Mouse (Mus musculus) embryonic facial prominence, embryonic 12.5 days (tissue): Measurements from ENCODE around the gene Tspan15. TPM values are rescaled to one million over a fixed set of nuclear protein-coding genes. Genes with fewer than 3 reads are reported as not detected.
A peak's percentile ranks its signal among the peaks of the same experiment; 100 is the strongest.

Source experiments
- ATAC-seq: fragments of 200-750 bp; cut with Nextera tagmentation; 2 replicates; pipeline ENCODE4 v1.8.0; 2017; ENCODE audit not compliant: insufficient number of reproducible peaks, insufficient read depth, low FRiP score, low TSS enrichment
- H3K27ac ChIP-seq: fragments of 300-500 bp; sonication (generic); 2 replicates; pipeline ENCODE4 v1.5.1; 2016; ENCODE audit warnings: mild to moderate bottlenecking
- H3K27me3 ChIP-seq: fragments of 300-500 bp; sonication (generic); 2 replicates; pipeline ENCODE4 v1.6.1; 2016; ENCODE audit warnings: mild to moderate bottlenecking, moderate library complexity
- H3K36me3 ChIP-seq: fragments of 300-500 bp; sonication (generic); 2 replicates; pipeline ENCODE4 v1.6.1; 2016; ENCODE audit warnings: mild to moderate bottlenecking
- H3K4me1 ChIP-seq: fragments of 300-500 bp; sonication (generic); 2 replicates; pipeline ENCODE4 v1.6.1; 2016
- H3K4me2 ChIP-seq: fragments of 300-500 bp; sonication (generic); replicated peaks from 2 replicates; pipeline ENCODE4 v1.6.1; 2016; ENCODE audit warnings: mild to moderate bottlenecking, moderate library complexity
- H3K4me3 ChIP-seq: fragments of 300-500 bp; sonication (generic); 2 replicates; pipeline ENCODE4 v1.5.1; 2016; ENCODE audit warnings: mild to moderate bottlenecking
- H3K9ac ChIP-seq: fragments of 300-500 bp; sonication (generic); 2 replicates; pipeline ENCODE4 v1.6.1; 2016; ENCODE audit warnings: mild to moderate bottlenecking, moderate library complexity
- H3K9me3 ChIP-seq: fragments of 300-500 bp; sonication (generic); 2 replicates; pipeline ENCODE4 v1.6.1; 2016; ENCODE audit warnings: mild to moderate bottlenecking, moderate library complexity
- WGBS: fragments of 180-500 bp; shearing (Covaris S2); methylation state at CpG from one replicate; pipeline ENCODE4 v1.1.7; 2016; 5-methylcytosine and 5-hydroxymethylcytosine counted together
- polyA plus RNA-seq: library from polyadenylated mRNA; unstranded; fragments of >200 nt; fragmentation: Nextera tagmentation; extraction: Ambion mirVana; gene quantifications from 2 replicates; pipeline ENCODE4 v1.2.1, GENCODE M21; 2016

The Tspan15 gene
- polyA plus RNA-seq, 1 experiment from 2014 or later: 19.5 TPM

DNA sequence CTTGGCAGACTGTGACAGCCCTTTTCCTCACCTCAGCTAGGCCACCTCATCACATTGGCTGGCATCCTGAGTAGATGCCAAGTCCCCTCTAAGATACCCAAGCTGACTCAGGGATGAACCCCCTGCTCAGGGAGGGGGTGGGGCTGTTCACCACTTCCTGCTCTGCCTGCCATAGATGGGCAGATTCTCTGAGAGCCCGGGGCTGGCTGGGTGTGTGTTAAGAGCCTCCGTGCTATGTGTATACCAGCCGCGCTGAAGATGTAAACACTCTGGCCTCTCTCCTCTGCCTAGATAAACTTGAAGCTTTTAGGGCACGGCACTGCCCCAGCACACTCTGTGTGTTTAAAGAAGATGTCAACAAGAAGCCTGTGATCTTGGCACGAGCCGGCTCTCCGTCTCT, 16.8 kb upstream of the Tspan15 start:
- no peaks in the 10 kb centered on the region for H3K27me3 ChIP-seq
- no peak overlapping the region for H3K9ac ChIP-seq
- ATAC-seq: no peak
- H3K4me1 ChIP-seq: 0 out of 2 replicates have a peak, but pooled peaks cover 5% of the 10 kb centered on the region
- no peaks in the 10 kb centered on the region for H3K36me3 ChIP-seq
- no peak overlapping the region for H3K27ac ChIP-seq
- no peak overlapping the region for H3K4me3 ChIP-seq
- H3K4me2 ChIP-seq: no peak overlapping the region
- no peaks in the 10 kb centered on the region for H3K9me3 ChIP-seq
- WGBS: 54% methylated on average over 8 of the region's 8 CpGs

DNA sequence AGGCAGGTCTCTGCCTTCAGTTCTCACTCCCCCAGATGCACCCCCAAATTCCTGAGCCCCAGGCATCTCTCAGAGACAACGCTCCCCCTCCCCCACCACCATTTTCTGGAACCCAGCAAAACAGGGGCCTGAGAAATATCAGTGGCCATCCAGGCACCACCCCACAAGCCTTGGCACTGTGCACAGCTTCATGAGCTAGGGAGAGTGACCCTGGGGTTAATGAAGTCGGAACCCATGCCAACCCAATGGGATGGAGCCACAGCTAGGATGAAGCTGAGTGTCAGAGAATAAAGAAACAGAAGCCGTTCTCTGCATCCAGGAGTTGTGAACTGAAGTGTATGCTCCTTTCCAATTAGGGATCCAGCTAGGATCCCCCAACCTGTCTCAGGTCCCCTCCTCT, 16.1 kb upstream of the Tspan15 start:
- no peak overlapping the region for H3K4me2 ChIP-seq
- 68% methylated on average over 3 of the region's 3 CpGs for WGBS
- H3K9ac ChIP-seq: no peak overlapping the region
- H3K36me3 ChIP-seq: no peaks in the 10 kb centered on the region
- H3K9me3 ChIP-seq: no peaks in the 10 kb centered on the region
- no peaks in the 10 kb centered on the region for H3K27me3 ChIP-seq
- no peak overlapping the region for H3K4me3 ChIP-seq
- no peak for ATAC-seq
- H3K27ac ChIP-seq: no peak overlapping the region
- H3K4me1 ChIP-seq: 0 out of 2 replicates have a peak, but pooled peaks cover 5% of the 10 kb centered on the region

GRCm38 (mm10) chr10:62244067-62244466, 13.0 kb upstream of the Tspan15 start:
- Histone ChIP-seq H3K9me3 (no peaks in the 10 kb centered on the region), H3K4me2 (no peak overlapping the region), H3K36me3 (no peaks in the 10 kb centered on the region), H3K27ac (no peak overlapping the region), H3K27me3 (no peaks in the 10 kb centered on the region), H3K9ac (no peak overlapping the region), H3K4me3 (no peak overlapping the region), H3K4me1 (0 out of 2 replicates have a peak, but pooled peaks cover 5% of the 10 kb centered on the region)
- ATAC-seq: no peak
- WGBS: 87% methylated on average over 9 of the region's 9 CpGs

GRCm38 (mm10) chr10:62242896-62243295, 11.8 kb upstream of the Tspan15 start:
- H3K4me2 ChIP-seq: no peak overlapping the region
- H3K4me3 ChIP-seq: no peak overlapping the region
- no peak overlapping the region for H3K27ac ChIP-seq
- H3K9me3 ChIP-seq: no peaks in the 10 kb centered on the region
- WGBS: 52% methylated on average over 13 of the region's 13 CpGs
- H3K9ac ChIP-seq: no peak overlapping the region
- H3K27me3 ChIP-seq: no peaks in the 10 kb centered on the region
- H3K4me1 ChIP-seq: 0 out of 2 replicates have a peak, but pooled peaks cover 3% of the 10 kb centered on the region
- ATAC-seq: no peak
- no peaks in the 10 kb centered on the region for H3K36me3 ChIP-seq

DNA sequence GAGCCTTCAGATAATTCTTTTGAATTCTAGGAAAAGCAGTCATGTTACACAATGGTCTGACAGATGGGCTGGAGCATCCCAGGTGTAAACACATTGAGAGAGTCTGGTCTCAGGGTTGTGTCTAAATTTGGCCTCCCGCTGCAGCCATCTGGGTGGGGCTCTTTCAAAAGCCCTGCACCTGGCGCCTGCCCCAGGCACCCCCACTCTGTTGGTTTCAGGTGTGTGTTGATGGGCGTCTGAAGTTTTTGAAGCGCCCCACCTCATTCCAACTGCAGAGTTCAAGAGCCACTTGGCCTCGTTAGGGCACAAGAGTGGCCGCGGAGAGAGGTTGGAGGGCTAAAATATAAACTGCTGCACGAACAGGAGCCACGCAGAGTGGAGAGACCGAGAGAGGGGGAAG, 11.3 kb upstream of the Tspan15 start:
- Histone ChIP-seq H3K27ac (no peak overlapping the region), H3K4me3 (no peak overlapping the region), H3K9ac (no peak overlapping the region), H3K4me1 (no peaks in the 10 kb centered on the region), H3K27me3 (no peaks in the 10 kb centered on the region), H3K4me2 (no peak overlapping the region), H3K9me3 (no peaks in the 10 kb centered on the region), H3K36me3 (no peaks in the 10 kb centered on the region)
- ATAC-seq: no peak
- WGBS: 81% methylated on average over 10 of the region's 10 CpGs

- no peak overlapping the region for H3K9ac ChIP-seq
- no peak overlapping the region for H3K4me2 ChIP-seq
- no peak for ATAC-seq
- no peaks in the 10 kb centered on the region for H3K9me3 ChIP-seq
- 31% methylated on average over 6 of the region's 6 CpGs for WGBS
- H3K27ac ChIP-seq: no peak overlapping the region
- no peaks in the 10 kb centered on the region for H3K36me3 ChIP-seq
- no peaks in the 10 kb centered on the region for H3K4me1 ChIP-seq
- H3K4me3 ChIP-seq: no peak overlapping the region
- no peaks in the 10 kb centered on the region for H3K27me3 ChIP-seq
Observed at GRCm38 (mm10) chr10:62239270-62239669, 8.2 kb upstream of the Tspan15 start.

DNA sequence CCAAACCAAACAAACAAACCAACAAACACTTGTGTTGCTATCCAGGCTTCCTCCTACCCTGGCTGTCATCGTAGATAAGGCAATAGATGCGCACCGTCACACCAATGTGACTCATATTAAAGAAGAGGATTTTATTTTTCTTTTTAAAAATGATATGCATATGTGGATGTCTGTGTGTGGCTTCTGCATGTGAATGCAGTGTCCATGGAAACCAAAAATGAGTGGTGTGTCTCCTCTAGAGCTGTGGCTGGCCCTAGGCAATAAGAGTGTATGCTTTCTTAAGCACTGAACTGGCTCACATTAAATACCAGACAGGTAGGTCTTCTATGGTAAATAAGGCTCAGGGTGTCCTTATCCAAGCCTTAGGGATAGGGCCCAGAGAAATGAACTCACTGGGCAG, 7.6 kb upstream of the Tspan15 start:
- Histone ChIP-seq H3K36me3 (no peaks in the 10 kb centered on the region), H3K9ac (no peak overlapping the region), H3K4me3 (no peak overlapping the region), H3K4me2 (no peak overlapping the region), H3K27ac (no peak overlapping the region), H3K27me3 (no peaks in the 10 kb centered on the region), H3K4me1 (no peaks in the 10 kb centered on the region), H3K9me3 (no peaks in the 10 kb centered on the region)
- ATAC-seq: no peak
- 90% methylated on average over 3 of the region's 3 CpGs for WGBS

GRCm38 (mm10) chr10:62237205-62237604, 6.2 kb upstream of the Tspan15 start:
- no peak for ATAC-seq
- H3K27ac ChIP-seq: no peak overlapping the region
- H3K4me3 ChIP-seq: no peak overlapping the region
- H3K4me2 ChIP-seq: no peak overlapping the region
- no peak overlapping the region for H3K9ac ChIP-seq
- no peaks in the 10 kb centered on the region for H3K4me1 ChIP-seq
- no peaks in the 10 kb centered on the region for H3K27me3 ChIP-seq
- H3K36me3 ChIP-seq: no peaks in the 10 kb centered on the region
- H3K9me3 ChIP-seq: no peaks in the 10 kb centered on the region
- WGBS: 77% methylated on average over 10 of the region's 10 CpGs

DNA sequence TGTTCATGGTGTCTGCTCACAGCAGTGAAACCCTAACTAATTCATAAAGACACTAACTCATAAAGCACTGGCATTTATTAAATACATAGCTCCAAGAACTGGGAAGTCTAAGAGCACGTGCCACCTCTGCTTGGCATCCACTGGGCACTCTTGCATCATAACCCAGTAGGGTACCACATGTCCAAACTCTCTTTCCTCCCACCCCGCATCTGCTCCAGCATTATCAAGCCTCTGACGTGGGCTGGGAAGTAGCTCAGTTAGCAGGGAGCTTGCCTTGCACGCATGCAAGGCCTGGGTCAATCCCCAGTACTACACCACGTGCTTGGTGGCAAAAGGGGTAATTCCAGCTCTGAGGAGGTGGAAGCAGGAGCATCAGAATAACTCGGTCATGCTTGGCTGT, 5.1 kb upstream of the Tspan15 start:
- 82% methylated on average over 6 of the region's 6 CpGs for WGBS
- Histone ChIP-seq H3K4me2 (no peak overlapping the region), H3K4me1 (peaks cover 5% of the 10 kb centered on the region), H3K9ac (no peak overlapping the region), H3K4me3 (no peak overlapping the region), H3K36me3 (no peaks in the 10 kb centered on the region), H3K27ac (no peak overlapping the region), H3K9me3 (no peaks in the 10 kb centered on the region), H3K27me3 (no peaks in the 10 kb centered on the region)
- no peak for ATAC-seq

DNA sequence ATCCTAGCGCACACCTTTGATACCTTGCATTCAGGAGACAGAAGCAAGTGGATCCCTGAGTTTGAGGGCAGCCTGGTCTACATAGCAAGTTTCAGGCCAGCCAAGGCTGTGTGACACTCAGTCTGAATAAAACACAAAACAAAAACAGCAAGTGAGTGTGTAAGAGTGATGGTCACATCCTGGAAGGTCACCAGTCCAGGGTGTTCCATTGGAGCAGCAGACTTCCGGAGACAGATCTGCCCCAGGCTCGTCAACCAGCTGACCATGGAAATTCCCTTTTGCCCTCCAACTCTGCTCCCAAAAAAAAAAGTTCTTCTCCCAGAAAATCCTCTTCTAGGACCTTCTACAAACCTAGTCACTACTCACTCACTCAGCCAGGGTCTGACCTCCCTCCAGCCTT, 760 bp upstream of the Tspan15 start:
- ATAC-seq: no peak
- peaks cover 8% of the 10 kb centered on the region for H3K4me1 ChIP-seq
- H3K36me3 ChIP-seq: no peaks in the 10 kb centered on the region
- no peak overlapping the region for H3K27ac ChIP-seq
- H3K4me2 ChIP-seq: peak overlapping the region; percentile 93
- no peaks in the 10 kb centered on the region for H3K9me3 ChIP-seq
- no peak overlapping the region for H3K9ac ChIP-seq
- 0 out of 2 replicates have a peak, but pooled peaks cover 11% of the 10 kb centered on the region for H3K27me3 ChIP-seq
- 68% methylated on average over 3 of the region's 3 CpGs for WGBS
- no peak overlapping the region for H3K4me3 ChIP-seq

DNA sequence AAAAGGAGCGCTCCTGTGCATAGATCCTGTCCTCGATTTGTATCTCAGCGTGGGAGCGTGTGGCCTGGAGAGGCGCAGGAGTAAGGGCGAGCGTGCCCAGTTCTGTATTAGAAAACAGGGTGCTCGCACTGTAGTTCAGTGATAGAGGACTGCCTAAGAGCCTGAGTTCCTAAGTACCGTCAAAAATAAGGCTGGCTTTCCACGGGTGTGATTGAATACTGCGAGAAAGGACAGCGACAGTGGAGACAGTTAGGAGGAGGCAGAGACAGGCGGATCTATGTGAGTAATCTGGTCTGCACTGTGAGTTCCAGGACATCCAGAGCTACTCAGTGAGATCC, 313 bp upstream of the Tspan15 start:
- Histone ChIP-seq H3K27ac (no peak overlapping the region), H3K4me1 (peaks cover 8% of the 10 kb centered on the region), H3K36me3 (no peaks in the 10 kb centered on the region), H3K9ac (peak overlapping the region; percentile 55; the same call in 1 of the 2 replicates), H3K9me3 (no peaks in the 10 kb centered on the region), H3K4me2 (peak overlapping the region; percentile 93), H3K27me3 (0 out of 2 replicates have a peak, but pooled peaks cover 11% of the 10 kb centered on the region), H3K4me3 (peak overlapping the region; percentile 56)
- WGBS: 4% methylated on average over 13 of the region's 13 CpGs
- ATAC-seq: no peak

GRCm38 (mm10) chr10:62228126-62228525, 2.9 kb downstream of the Tspan15 start:
- Histone ChIP-seq H3K4me1 (peaks cover 15% of the 10 kb centered on the region), H3K9ac (no peak overlapping the region), H3K4me2 (no peak overlapping the region), H3K27ac (no peak overlapping the region), H3K27me3 (0 out of 2 replicates have a peak, but pooled peaks cover 11% of the 10 kb centered on the region), H3K36me3 (no peaks in the 10 kb centered on the region), H3K9me3 (no peaks in the 10 kb centered on the region), H3K4me3 (no peak overlapping the region)
- WGBS: 33% methylated on average over 6 of the region's 6 CpGs
- ATAC-seq: no peak

DNA sequence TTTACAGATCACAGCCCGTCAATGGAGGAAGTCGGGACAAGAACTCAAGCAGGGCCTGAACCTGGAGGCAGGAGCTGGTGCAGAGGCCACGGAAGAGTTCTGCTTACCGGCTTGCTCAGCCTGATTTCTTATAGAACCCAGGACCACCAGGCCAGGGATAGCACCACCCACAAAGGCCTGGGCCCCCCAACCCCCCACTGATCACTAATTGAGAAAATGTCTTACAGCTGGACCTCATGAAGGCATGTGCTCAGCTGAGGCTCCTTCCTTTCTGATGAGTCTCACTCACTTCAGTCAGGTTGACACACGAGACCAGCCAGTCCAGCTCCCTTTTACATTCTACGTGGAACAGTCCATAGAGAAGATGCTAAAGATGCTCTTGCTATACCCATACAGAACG, 5.2 kb downstream of the Tspan15 start:
- 38% methylated on average over 7 of the region's 7 CpGs for WGBS
- Histone ChIP-seq H3K4me3 (no peak overlapping the region), H3K27ac (no peak overlapping the region), H3K4me2 (no peak overlapping the region), H3K9me3 (no peaks in the 10 kb centered on the region), H3K4me1 (peaks cover 9% of the 10 kb centered on the region; the same call in 1 of the 2 replicates), H3K36me3 (no peaks in the 10 kb centered on the region), H3K27me3 (0 out of 2 replicates have a peak, but pooled peaks cover 11% of the 10 kb centered on the region), H3K9ac (no peak overlapping the region)
- ATAC-seq: no peak
